Mouse (Mus musculus) lung, postnatal 4 days (tissue): ENCODE measurements at regions not wholly inside any gene's neighbourhood (a gene's known extent, or its start where the extent isn't known, plus 50 kb on each side); places are given as distances from the start of the nearest gene placed in this dataset.

Experiments
- DNase-seq, 2 experiments: peaks; one replicate each; pipeline ENCODE4 v3.0.0; 2021

GRCm38 (mm10) chr11:64655162-64655561 lies 218.7 kb upstream of the F930015N05Rik start:
- DNase-seq = no peak

DNA sequence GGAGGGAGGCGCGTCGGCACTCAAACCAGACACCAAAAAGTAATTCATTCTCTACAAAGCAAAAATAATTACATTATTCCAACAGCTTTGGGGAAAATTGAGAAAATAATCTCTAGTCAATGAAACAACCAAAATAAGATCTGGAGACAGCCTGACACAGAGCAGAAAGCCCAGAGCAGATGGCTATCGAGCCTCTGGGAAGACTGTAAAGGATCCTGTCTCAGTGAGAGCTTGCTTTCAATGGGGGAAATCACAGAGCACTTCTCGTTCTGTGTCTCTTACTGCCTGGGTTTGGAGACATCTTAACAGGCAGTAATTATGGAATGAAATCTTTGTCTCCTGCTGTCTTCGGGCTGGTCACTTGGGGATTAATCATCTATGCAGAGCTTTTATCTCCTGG lies 226.7 kb upstream of the F930015N05Rik start:
- no peak for DNase-seq

DNA sequence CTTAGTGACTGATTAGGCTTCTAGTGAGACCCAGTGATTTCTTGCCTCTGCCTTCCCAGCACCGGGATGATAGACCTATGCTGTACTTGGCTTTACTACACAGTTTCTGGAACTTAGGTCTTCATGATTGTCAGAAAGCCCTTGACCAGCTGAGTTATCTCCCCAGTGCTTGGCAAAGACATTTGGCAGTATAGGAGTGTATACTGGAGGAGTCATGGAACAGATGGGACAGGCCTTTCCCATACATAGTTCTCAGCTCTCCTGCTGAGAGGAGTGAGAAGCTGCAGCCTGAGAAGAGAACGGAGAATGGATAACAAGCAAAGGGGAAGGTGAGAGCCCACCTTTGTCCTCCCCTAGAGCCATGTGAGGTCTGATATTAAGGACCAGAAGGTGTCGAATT lies 230.6 kb upstream of the F930015N05Rik start:
- peak in 1 of 2 experiments; percentile 13 for DNase-seq

GRCm38 (mm10) chr11:64667521-64667920 lies 231.1 kb upstream of the F930015N05Rik start:
- no peak for DNase-seq

DNA sequence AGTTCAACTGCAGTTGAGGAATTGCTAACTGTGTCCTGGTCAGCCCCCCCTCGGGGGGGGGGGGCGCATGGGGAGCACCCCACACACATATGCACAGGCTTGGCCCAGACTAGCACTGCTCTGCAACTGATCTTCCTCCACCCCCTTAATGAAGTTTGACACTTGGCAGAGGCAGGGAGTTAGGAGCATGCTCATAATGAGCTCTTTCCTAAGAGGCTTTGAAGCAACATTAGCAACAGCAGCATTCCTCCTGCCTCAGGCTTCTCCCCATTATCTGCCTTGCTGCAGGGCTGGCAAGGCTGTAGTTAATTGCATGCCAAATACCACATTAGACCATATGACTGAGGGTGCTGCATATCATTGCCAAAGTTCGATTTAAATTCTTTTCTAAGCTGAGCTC lies 235.4 kb upstream of the F930015N05Rik start:
- DNase-seq = peak; percentile 8 to 70

DNA sequence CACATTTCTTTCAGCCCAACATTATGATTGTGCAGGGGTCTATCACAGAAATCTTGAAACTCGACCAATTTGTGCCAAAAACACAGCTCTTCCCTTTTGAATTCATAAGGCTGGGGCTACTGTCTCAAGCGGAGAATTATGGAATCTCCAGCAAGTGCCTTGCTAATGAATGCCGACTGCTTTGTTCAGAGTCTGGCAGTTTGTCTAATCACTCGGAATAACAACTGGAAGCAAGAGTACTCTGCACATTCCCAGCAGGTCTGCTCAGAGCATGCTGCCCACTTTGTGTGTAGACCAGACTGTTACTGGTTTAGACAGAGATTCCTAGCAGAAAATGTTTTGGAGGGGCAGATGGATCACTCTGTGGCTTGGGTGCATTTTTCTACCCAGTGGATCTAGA lies 237.1 kb upstream of the F930015N05Rik start:
- DNase-seq = no peak

DNA sequence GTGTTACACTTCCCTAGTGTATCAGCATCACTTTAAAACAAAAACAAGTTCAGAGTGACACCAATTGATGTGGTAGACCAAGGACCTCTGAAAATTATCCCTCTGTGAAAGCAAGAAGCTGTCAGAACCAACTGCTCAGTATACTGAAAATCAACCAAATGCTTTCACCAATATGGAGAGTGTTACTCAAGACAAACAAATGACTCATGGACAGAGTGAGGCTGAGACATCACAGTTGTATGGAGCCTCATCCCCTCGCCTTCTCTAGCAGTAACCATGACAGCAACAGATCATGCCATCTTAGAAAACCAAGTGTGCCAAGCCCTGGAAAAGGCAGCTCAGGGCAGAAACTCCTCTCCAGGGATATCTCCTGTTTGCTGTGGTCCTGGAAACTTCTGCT lies 267.3 kb upstream of the F930015N05Rik start:
- peak in 1 of 2 experiments; percentile 15 for DNase-seq

- no peak for DNase-seq
Measured at GRCm38 (mm10) chr11:64711801-64712200, 267.0 kb upstream of the Elac2 start.

DNA sequence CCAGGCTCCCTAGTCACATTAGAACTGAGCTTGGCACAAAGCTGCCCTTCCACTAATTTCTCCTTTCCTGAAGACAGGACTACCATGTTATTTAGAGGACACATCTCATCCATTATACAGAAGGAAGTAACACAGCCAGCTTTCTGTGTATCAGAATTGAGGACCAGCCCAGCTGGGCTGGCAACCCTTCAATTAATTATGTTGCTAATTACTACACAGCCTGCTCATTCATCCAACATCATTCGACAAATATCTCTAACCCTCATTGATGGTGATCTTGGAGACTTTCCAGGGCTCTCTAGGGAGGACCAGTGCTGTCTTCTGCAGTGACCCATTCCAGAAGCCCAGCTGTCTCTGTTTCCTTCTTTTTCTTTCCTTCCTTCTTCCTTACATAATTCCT lies 263.7 kb upstream of the Elac2 start:
- no peak for DNase-seq

DNA sequence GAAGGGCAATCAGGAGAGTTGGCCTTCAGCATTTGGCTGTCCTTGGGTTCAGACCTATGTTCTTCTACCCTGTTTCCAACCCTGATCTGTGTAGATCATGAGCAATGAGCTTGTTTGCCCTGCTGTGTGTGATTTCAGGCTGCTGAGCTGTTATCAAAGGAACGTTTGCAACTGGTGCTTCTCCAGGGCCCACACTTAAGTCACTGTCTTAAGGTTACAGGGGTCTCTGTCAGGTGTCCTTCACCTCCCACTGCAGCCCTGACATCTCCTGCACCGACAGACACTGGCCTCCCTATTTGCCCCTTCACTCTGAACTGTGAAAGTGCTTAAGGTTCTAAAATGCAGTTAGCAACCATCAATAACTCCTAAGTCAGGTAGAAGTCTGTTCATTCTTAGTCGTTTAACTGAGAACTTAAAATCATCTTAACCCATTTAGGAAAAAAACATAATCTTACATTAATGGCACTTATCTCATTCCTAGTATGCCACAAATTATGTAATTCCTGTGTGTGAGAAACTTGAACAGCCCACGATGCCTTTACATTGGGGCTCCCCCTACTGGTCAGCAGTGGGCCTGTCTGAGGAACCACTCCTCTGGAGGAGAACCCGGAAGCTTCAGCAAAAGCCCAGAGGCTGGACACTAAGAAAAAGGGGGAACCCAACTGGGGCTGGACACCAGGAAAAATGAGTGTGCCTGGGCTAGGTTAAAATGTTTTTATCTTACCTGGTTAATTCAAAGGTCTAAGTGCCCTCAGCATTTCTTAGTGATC lies 260.3 kb upstream of the Elac2 start:
- DNase-seq = peak; percentile 83 to 89

- no peak for DNase-seq
Measured at GRCm38 (mm10) chr11:64726249-64726648, 252.6 kb upstream of the Elac2 start.

DNA sequence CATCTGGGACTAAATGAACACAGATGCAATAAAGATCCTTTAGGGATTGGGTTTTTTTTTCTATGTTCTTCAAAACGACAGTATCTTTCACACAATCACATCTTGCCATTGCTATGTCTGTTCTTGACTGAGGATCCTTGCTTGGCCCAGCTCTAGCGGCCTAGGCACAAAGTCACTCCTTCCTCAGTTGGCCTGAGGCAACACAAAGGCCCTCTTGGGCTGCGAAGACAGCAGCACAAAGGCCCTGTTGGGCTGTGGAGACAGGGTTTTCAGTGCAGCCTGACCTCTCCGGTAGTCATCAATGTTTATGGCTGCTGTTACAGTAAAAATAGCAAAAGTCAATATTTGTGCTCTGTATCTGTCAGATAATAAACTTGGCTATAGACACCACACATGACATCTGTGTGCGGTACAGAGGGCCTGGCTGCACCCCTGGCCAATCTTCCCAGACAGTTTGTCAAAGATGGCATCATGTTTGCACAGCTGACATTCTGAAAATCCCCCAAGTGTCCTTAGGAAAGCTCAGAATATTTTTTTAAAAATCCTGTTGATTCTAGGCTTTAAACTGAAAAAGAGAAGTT lies 250.9 kb upstream of the Elac2 start:
- no peak for DNase-seq

GRCm38 (mm10) chr11:64738948-64739347 lies 239.9 kb upstream of the Elac2 start:
- no peak for DNase-seq

- no peak for DNase-seq
Measured at GRCm38 (mm10) chr11:64743753-64744152, 235.1 kb upstream of the Elac2 start.

GRCm38 (mm10) chr11:64746146-64746545 lies 232.7 kb upstream of the Elac2 start:
- DNase-seq = no peak

- no peak for DNase-seq
Measured at GRCm38 (mm10) chr11:64749976-64750375, 228.9 kb upstream of the Elac2 start.

DNA sequence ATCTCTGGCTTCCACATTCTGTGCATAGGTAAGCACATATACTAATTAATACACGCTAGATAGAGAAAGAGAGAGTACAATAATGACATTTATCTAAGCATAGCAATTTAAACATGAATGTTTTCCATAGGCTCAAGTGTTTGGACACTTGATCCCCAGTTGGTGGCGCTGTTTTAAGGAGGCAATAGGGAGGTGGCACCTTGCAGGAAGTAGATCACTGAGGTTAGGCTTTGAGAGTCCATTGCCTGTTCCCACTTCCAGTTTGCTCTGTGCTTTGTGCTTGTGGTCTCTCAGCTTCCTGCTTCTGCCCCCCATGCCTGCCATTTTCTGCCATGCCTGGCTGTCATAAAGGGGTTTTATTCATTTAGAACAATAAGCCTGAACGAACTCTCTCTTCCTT lies 226.5 kb upstream of the Elac2 start:
- DNase-seq = no peak

- no peak for DNase-seq
Measured at GRCm38 (mm10) chr11:64752816-64753215, 226.0 kb upstream of the Elac2 start.

DNA sequence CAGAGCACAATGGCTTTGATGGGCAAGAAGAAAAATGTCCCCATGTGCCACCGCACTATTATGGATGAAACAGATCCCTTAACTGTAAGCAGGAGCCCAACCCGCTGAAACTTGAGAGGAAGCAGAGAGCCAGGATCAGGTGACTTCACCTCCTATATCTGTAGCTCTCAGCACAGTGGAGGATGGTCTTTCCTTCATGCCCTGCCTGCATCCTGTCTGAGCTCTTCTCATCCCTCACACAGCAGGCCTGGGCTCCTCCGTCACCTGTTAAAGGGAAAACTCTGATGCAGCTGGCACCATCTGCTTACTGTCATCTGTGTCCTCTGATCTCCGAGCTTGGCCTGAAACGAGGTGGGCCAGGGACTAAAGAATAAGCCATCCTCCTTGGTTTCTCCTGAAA lies 224.8 kb upstream of the Elac2 start:
- DNase-seq = no peak

GRCm38 (mm10) chr11:64755563-64755962 lies 223.3 kb upstream of the Elac2 start:
- DNase-seq = no peak

DNA sequence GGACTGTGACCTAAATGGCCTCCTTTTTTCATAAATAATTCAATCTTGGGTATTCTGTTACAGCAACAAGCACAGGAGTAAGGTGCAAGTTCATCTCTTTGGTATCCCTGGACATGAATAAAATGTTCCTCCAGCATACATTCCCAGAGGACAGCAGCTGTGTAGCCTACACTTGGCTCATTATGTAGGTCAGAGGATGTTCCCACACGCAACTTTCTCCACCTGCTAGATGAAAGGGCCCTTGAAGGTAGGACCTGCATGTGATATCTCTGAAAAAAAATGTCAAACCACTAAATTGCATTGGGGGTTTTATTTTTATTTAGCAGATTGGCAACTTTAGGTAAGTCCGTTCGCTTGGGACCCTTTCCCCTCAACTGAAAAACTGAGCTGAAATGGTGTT lies 218.2 kb upstream of the Elac2 start:
- DNase-seq = no peak

GRCm38 (mm10) chr11:64762755-64763154 lies 216.1 kb upstream of the Elac2 start:
- DNase-seq = no peak

DNA sequence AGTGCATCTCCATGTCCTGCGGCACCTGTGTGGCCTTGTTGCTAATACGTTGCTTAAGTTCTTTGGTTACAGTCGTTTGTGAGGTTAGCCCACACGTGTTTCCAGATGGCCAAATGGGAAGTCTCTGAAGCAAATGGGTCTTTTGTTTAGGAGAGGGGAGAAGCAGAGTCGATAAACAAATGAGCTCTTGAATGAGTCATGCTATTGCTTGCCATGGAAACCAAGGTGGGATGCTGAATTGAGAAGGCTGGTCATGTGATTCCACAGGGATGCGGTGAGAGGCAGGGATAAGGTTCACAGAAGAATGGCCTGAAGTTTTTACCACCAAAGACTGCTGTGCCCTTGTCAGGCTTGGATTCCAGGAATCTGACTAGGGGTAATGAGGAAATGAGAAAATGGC lies 214.8 kb upstream of the Elac2 start:
- no peak for DNase-seq

DNA sequence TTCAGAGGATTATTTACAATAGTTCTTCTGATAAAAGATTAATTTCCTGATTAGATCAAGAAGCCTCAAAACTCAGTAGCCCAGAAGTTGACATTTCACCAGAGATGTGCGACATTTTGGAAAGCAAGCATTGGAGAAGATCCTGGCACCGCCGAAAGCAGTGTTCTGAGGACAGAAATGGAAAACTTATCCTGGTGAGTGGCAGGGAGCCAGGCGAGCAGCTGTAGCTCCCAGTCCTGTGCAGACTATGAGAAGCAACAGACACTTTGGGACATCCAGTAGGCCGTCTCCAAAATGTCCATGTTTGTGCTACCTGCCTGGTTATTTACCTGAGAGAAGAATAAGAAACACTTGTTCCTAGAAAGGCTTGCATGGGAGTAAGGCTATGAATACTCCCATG lies 202.1 kb upstream of the Elac2 start:
- no peak for DNase-seq
